Mouse (Mus musculus): ENCODE data around the gene Pknox2.
A peak's percentile ranks its signal among the peaks of the same experiment; 100 is the strongest.

The Pknox2 gene

DNA sequence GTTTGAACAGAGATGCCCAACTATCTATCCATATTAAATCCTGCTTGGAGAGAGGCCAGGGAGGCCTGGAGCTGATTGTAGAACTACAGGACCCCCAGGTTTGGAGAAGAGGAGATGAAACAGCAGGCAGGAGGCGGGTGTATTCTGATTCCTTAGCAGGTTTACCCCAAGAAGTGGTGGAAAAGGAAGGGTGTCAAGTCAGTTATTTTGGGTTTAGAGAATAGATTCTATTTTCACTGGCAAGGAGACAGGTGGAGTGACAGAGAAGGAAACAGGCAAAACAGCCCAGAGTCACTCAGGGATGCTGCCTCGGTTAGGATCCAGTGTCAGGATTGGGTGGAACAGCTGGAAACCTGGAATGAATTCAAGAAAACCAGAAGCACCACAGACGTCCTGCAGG is 263.6 kb downstream of the Pknox2 start:
- DNase-seq (ENCODE audit: low spot score in 2 of 2): no peak

DNA sequence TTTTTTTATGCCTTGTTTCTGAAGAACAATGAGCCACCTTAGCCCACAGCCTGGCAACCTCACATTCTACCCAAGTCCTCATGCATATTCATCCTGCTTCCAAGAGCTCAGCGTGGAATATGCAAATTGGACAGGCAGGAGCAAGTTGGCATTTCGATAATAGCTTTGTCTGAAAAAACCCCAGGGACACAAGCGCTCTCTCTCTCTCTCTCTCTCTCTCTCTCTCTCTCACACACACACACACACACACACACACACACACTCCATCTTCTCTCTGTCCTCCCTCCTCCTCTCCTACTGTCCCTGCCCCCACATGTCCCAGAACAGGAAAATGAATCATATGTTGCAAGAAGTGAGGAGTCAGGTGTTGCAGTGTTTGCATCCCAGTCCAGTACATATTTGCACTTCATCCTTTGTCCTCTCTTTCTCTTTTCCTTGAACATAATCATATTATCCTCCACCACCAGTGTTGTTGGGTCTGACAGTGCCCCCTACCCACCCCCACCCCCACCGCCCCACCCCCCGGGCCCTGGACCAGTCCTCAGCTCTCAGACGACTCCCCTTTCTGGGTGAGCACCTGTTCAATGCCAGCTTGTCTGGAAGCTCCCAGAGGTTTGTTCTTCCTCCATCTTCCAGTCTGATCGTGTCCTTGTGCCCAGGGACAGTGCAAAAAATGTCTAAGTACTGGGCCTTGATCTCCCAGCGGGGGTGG is 265.0 kb downstream of the Pknox2 start:
- no peak for DNase-seq (ENCODE audit: low spot score in 2 of 2)

- no peak for DNase-seq (ENCODE audit: low spot score in 2 of 2)
Observed at GRCm38 (mm10) chr9:36881615-36882014, 265.6 kb downstream of the Pknox2 start.

DNA sequence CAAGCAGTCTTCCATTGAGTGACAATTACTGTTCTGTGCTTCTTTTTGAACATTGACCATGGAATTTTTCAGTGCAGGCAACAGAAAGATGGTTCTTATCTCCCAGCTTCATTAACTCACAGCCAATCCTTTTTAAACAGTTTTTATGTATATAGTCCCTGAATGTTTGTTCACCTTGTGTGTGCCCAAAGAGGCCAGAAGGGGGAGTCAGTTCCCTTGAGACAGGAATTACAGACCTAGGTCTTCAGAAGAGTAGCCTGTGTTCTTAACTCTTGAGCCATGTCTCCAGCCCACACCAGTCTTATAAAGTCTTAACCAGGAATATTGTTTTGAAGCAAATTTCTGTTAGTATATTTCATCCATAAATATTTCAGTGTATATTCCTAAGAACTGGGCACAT is 270.4 kb downstream of the Pknox2 start:
- no peak for DNase-seq (ENCODE audit: low spot score in 2 of 2)

GRCm38 (mm10) chr9:36876313-36876712 is 270.9 kb downstream of the Pknox2 start:
- DNase-seq (ENCODE audit: low spot score in 2 of 2): no peak

DNA sequence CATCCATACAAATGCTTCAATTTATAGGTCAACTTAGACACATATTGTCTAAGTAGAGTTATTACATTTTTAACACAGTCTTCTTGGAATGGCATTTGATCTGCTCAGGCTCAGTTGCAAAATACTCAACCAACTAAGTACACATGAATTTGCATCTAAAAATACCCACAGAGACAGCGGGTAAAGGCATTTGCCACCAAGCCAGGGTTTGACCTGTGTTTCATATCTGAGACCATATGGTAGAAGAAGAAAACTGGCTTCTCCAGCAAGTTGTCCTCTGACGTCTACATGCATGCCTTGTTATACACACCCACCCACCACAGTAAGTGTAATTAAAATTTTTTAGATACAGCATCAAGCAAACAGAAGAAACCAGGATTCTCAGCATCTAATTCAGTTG is 273.4 kb downstream of the Pknox2 start:
- DNase-seq (ENCODE audit: low spot score in 2 of 2): no peak

GRCm38 (mm10) chr9:36870263-36870662 is 276.9 kb downstream of the Pknox2 start:
- no peak for DNase-seq (ENCODE audit: low spot score in 2 of 2)

DNA sequence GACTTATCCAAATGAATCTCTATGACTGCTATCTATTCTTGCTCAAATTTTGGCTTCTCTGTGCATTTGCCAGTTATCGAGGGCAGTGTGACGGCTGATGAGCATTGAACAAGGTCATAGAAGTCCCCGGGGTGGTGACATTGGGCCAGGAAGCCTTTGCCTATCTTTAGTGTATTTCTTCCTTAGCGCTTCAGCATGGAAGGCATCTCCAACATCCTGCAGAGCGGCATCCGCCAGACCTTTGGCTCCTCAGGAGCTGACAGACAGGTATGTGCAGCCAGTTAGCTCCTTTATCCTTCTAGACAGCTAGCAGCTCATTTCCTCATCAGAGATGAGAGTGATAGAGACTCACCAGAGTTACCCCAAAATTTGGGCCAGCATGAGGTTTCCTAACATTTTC is 278.5 kb downstream of the Pknox2 start:
- no peak for DNase-seq (ENCODE audit: low spot score in 2 of 2)

- no peak for DNase-seq (ENCODE audit: low spot score in 2 of 2)
Observed at GRCm38 (mm10) chr9:36864862-36865813, 282.1 kb downstream of the Pknox2 start.

GRCm38 (mm10) chr9:36863694-36864093 is 283.5 kb downstream of the Pknox2 start:
- no peak for DNase-seq (ENCODE audit: low spot score in 2 of 2)

DNA sequence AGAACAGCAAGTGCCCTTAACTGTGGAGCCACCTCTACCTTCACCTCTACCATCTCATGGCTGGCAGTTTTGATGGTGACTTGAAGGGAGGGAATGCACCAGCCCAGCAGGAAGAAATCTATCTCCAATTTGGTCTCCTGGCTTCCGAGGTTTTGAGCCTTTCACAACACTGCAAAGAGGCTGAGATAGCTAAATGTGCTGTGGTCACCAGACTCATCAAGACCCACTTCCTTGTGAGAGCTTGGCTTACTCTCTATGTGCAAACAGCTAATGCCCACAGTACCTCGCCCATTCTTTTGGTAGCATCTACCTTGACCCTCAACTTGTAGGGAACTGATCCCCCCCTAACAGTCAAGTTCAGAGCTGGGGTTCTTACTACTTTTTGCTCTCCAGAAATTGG is 284.6 kb downstream of the Pknox2 start:
- no peak for DNase-seq (ENCODE audit: low spot score in 2 of 2)

DNA sequence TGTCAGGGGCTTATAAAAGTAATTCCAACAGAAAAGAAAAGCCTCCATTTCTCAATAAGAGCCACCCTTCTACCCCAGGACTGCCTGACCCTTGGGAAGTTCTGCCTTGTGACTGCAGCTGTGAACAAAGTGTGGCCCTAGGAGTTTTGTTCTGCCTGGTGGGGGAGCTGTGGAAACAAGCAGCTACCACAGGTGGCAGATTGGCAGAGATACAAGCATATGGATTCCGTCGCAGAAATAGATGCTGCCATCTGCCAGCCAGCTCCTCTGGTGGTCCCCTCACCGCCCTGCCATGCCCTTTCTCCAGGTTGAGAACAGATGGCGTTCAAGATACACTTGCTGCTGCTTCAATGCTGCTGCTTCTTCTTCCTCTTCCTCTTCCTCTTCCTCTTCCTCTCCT is 288.5 kb downstream of the Pknox2 start:
- peak; percentile 7 to 9 for DNase-seq (ENCODE audit: low spot score in 2 of 2)

- DNase-seq (ENCODE audit: low spot score in 2 of 2): no peak
Observed at GRCm38 (mm10) chr9:36857476-36858117, 289.6 kb downstream of the Pknox2 start.

DNA sequence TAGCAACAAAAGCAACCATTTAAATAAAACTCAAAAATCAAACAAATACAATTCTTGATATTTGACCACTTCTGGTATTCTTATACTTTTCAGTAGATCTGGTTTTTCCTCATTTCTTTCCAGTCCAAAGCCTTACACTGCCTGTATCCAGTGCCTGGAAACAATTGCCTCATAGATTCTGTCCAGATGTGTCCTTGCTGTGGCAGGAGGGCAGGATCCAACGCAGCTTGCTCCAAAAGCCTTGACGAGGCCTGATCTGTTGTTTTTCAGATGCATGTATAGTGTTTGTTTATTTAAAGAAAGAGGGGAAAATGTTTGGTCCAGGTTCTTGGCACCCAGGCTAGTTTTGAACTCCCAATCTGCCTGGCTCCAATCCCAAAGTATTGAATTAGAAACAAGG is 290.9 kb downstream of the Pknox2 start:
- no peak for DNase-seq (ENCODE audit: low spot score in 2 of 2)

- no peak for DNase-seq (ENCODE audit: low spot score in 2 of 2)
Observed at GRCm38 (mm10) chr9:36852175-36852574, 295.0 kb downstream of the Pknox2 start.

- DNase-seq (ENCODE audit: low spot score in 2 of 2): no peak
Observed at GRCm38 (mm10) chr9:36850091-36850490, 297.1 kb downstream of the Pknox2 start.

DNA sequence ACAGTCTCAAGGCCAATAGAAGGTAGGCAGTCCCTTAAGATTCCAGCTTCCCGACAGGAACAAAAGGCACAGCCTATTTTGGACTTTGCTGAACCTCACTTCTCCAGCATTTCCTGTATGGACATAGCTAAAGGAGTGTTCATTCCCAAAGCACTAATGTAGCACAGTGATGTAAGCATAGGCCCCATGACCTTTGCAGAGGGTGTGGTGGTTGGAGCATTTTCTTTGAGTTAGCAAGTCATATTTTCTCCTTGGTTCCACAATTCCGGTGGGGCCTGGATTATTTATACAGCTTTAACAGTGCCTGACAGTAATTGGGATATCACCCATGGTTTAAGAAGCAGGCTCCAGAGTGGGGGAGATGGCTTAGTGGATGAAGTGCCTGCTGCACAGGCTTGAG is 298.5 kb downstream of the Pknox2 start:
- DNase-seq (ENCODE audit: low spot score in 2 of 2): no peak

DNA sequence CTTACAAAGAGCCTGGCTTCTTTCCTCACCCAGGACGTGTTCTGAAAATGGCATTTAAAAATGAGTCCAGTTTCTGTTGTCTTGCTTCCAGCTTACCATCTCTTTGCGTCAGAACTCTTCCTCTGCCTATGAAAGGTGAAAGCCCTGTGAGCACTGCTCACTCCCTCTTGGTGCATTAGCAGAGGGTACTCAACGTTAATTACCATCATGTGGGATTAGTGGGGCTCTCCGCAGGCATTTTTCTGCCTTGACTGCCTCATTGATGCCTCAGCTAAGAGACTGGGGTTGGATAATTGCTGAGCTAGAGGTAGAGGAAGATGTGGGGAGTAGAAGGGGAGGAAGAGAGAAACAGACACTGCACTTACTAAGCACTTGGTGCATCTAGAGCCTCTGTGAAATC is 300.9 kb downstream of the Pknox2 start:
- DNase-seq (ENCODE audit: low spot score in 2 of 2): no peak

All from thymus, postnatal 10 days (tissue).